Mouse (Mus musculus) limb, embryonic 12.5 days (tissue): ENCODE results near the gene Sertad4. TPM values are rescaled to one million over a fixed set of nuclear protein-coding genes. Genes with fewer than 3 reads are reported as not detected.

Experiments used
- ATAC-seq: fragments of 200-750 bp; cut with Nextera tagmentation; 2 replicates; pipeline ENCODE4 v1.8.0; 2017; ENCODE audit warnings: low read depth, moderate TSS enrichment; ENCODE audit not compliant: insufficient number of reproducible peaks, insufficient read depth, low FRiP score, low TSS enrichment
- H3K27ac ChIP-seq: fragments of 300-500 bp; sonication (generic); 2 replicates; pipeline ENCODE4 v1.5.1; 2016; ENCODE audit warnings: mild to moderate bottlenecking, moderate library complexity
- H3K27me3 ChIP-seq: fragments of 300-500 bp; sonication (generic); 2 replicates; pipeline ENCODE4 v1.6.1; 2016; ENCODE audit warnings: mild to moderate bottlenecking, moderate library complexity
- H3K36me3 ChIP-seq: fragments of 300-500 bp; sonication (generic); 2 replicates; pipeline ENCODE4 v1.6.1; 2016; ENCODE audit warnings: mild to moderate bottlenecking, moderate library complexity
- H3K4me1 ChIP-seq: fragments of 300-500 bp; sonication (generic); replicated peaks from 2 replicates; pipeline ENCODE4 v1.6.1; 2016
- H3K4me2 ChIP-seq: fragments of 300-500 bp; sonication (generic); 2 replicates; pipeline ENCODE4 v1.6.1; 2016; ENCODE audit warnings: mild to moderate bottlenecking, moderate library complexity
- H3K4me3 ChIP-seq: fragments of 300-500 bp; sonication (generic); replicated peaks from 2 replicates; pipeline ENCODE4 v1.5.1; 2016; ENCODE audit warnings: mild to moderate bottlenecking
- H3K9ac ChIP-seq: fragments of 300-500 bp; sonication (generic); replicated peaks from 2 replicates; pipeline ENCODE4 v1.6.1; 2016; ENCODE audit warnings: mild to moderate bottlenecking, moderate library complexity
- H3K9me3 ChIP-seq: fragments of 300-500 bp; sonication (generic); 2 replicates; pipeline ENCODE4 v1.6.1; 2016; ENCODE audit warnings: mild to moderate bottlenecking, moderate library complexity
- whole genome bisulfite sequencing: fragments of 180-500 bp; shearing (Covaris S2); methylation state at CpG from one replicate; pipeline ENCODE4 v1.1.7; 2016; 5-methylcytosine and 5-hydroxymethylcytosine counted together
- polyA plus RNA-seq: library from polyadenylated mRNA; unstranded; fragments of >200 nt; fragmentation: Nextera tagmentation; extraction: Ambion mirVana; gene quantifications from 2 replicates; pipeline ENCODE4 v1.2.1, GENCODE M21; 2016

Sertad4 gene
- polyA plus RNA-seq, result 80.4 and 85.1 TPM in 2 replicates

DNA sequence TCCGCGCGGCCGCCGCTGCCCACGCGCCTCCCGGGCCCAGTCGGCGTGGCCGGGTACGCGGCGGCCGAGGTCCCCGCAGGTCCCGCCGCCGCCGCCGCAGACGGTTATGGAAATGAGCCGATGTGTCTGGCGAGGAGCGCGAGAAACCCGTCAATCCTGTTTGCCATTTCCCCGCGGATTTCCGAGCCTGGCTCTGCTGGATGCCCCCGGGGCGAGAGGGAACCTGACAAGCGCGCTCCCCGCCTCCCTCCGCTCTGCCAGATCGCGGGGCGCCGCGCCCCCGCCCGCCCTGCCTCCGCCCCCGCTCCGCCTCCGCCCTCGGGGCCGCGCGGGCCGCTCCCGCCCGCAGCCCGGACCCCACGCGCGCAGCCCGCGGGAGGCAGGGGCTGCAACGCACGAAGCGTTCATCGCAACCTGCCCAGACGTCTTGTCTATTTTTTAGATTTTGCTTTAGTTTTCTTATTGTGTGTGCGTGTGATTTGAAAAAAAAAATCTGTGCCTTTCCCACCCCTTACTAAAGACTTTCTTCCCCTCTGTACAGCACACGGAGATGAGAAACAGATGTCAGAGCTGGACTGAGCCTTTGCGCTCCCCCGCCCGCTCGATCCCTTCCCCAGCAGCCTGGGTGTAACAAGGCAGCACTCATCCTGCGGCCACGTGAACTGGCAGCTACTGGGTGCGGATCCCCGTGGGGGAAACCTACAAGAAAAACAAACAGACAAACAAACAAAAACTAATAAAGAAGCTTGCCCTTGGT is at the start of gene Sertad4:
Gene Sertad4 (minus strand): TSS at position 283 of the 757 bp plus-strand sequence.
- peak within 1 kb of the TSS; percentile 99 for H3K9ac ChIP-seq
- H3K36me3 ChIP-seq, result peaks cover 4% of the 10 kb centered on the region
- H3K4me2 ChIP-seq, result peak within 1 kb of the TSS; percentile 85
- peak within 1 kb of the TSS; percentile 99 for H3K27ac ChIP-seq
- peaks cover 64% of the 10 kb centered on the region for H3K4me1 ChIP-seq
- H3K9me3 ChIP-seq, result no peaks in the 10 kb centered on the region
- ATAC-seq, result peak; percentile 82
- H3K27me3 ChIP-seq, result no peaks in the 10 kb centered on the region
- peak within 1 kb of the TSS; percentile 98 for H3K4me3 ChIP-seq
- 1% methylated on average over 66 of the region's 75 CpGs for WGBS

DNA sequence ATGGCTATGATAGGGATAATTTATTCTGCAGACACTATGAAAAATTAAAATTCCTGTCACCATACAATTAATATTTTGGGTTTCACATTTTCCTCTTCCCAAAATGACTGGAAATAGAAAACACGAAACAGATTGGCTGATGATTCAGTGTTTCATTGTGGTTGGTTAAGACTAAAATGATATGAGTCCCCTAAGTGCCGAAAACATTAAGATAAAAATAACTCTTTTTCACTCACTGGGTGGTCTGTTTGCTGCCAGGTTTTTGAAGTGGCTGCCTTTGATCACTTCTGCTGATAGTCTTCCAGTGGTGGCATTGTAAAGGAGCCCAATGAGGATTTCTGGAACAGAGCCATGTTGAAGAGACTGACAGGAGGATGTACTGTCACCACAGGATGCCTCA is 46.0 kb upstream of the Sertad4 start:
- 49% methylated on average over 2 of the region's 2 CpGs for WGBS
- no peak overlapping the region for H3K27ac ChIP-seq
- no peak overlapping the region for H3K4me2 ChIP-seq
- H3K9me3 ChIP-seq, result no peaks in the 10 kb centered on the region
- ATAC-seq, result no peak
- H3K4me3 ChIP-seq, result no peak overlapping the region
- peaks cover 16% of the 10 kb centered on the region for H3K4me1 ChIP-seq
- no peaks in the 10 kb centered on the region for H3K27me3 ChIP-seq
- no peak overlapping the region for H3K9ac ChIP-seq
- H3K36me3 ChIP-seq, result no peaks in the 10 kb centered on the region; the same call in 1 of the 2 replicates

DNA sequence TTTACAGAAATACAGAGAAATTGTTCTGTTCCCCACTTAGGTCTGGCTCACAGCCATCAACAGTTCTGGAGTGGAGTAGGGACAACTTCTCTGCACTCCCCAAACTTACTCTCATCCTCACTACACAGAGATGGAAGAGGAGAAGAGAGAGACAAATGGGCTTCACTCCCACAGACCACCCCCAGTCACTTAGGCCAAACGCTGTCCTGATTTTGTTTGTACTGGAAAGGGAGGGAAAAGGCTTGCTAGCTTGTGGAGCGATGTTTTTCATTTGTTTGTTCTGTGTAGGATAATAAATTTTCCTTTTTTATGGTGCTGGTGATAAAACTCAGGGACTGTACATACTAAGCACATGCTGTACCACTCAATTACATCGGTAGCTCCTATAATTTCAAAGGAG is 45.4 kb upstream of the Sertad4 start:
- Histone ChIP-seq H3K4me1 (peaks cover 16% of the 10 kb centered on the region), H3K36me3 (no peaks in the 10 kb centered on the region; the same call in 1 of the 2 replicates), H3K27ac (no peak overlapping the region), H3K9ac (no peak overlapping the region), H3K4me2 (no peak overlapping the region), H3K27me3 (no peaks in the 10 kb centered on the region), H3K4me3 (no peak overlapping the region), H3K9me3 (no peaks in the 10 kb centered on the region)
- 16% methylated on average over 3 of the region's 3 CpGs for WGBS
- ATAC-seq, result no peak

- H3K4me2 ChIP-seq, result no peak overlapping the region
- no peaks in the 10 kb centered on the region for H3K9me3 ChIP-seq
- no peaks in the 10 kb centered on the region; the same call in 1 of the 2 replicates for H3K36me3 ChIP-seq
- H3K4me3 ChIP-seq, result no peak overlapping the region
- H3K9ac ChIP-seq, result no peak overlapping the region
- WGBS, result 14% methylated on average over 2 of the region's 2 CpGs
- ATAC-seq, result no peak
- peaks cover 16% of the 10 kb centered on the region for H3K4me1 ChIP-seq
- H3K27me3 ChIP-seq, result no peaks in the 10 kb centered on the region
- H3K27ac ChIP-seq, result no peak overlapping the region
These were observed 43.2 kb upstream of the Sertad4 start for GRCm38 (mm10) chr1:192898742-192899141.

DNA sequence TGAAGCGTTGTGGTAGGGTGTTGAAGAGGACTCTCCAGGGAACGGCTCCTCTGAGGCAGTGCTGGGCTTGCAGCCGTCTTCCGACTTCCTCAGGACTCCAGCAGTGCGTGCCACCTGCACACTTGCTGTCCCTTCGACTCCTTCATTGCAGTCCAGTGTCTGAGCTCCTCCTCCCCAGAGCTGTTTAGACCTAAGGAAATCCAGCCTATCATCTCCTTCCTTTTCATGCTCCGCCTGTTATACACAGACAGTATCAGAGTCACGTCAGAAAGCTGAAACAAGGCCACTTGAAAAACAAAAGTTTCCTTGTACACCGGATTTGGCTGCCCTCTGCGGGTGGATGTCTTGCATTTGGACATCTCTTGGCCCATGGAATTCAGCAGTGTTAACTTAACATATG is 41.7 kb upstream of the Sertad4 start:
- no peaks in the 10 kb centered on the region for H3K27me3 ChIP-seq
- H3K27ac ChIP-seq, result no peak overlapping the region
- peaks cover 16% of the 10 kb centered on the region for H3K4me1 ChIP-seq
- H3K36me3 ChIP-seq, result no peaks in the 10 kb centered on the region; the same call in 1 of the 2 replicates
- WGBS, result 69% methylated on average over 10 of the region's 10 CpGs
- H3K4me3 ChIP-seq, result no peak overlapping the region
- no peak overlapping the region for H3K4me2 ChIP-seq
- H3K9me3 ChIP-seq, result no peaks in the 10 kb centered on the region
- H3K9ac ChIP-seq, result no peak overlapping the region
- ATAC-seq, result no peak

GRCm38 (mm10) chr1:192896076-192896475 is 40.5 kb upstream of the Sertad4 start:
- peaks cover 9% of the 10 kb centered on the region for H3K4me1 ChIP-seq
- no peak overlapping the region for H3K4me2 ChIP-seq
- H3K27me3 ChIP-seq, result no peaks in the 10 kb centered on the region
- H3K36me3 ChIP-seq, result no peaks in the 10 kb centered on the region; the same call in 1 of the 2 replicates
- H3K9me3 ChIP-seq, result no peaks in the 10 kb centered on the region
- no peak overlapping the region for H3K9ac ChIP-seq
- H3K4me3 ChIP-seq, result no peak overlapping the region
- no peak for ATAC-seq
- H3K27ac ChIP-seq, result no peak overlapping the region
- WGBS, result 94% methylated on average over 3 of the region's 3 CpGs

- Histone ChIP-seq H3K4me3 (no peak overlapping the region), H3K9me3 (no peaks in the 10 kb centered on the region), H3K36me3 (no peaks in the 10 kb centered on the region), H3K27ac (no peak overlapping the region), H3K9ac (no peak overlapping the region), H3K27me3 (no peaks in the 10 kb centered on the region), H3K4me1 (no peaks in the 10 kb centered on the region), H3K4me2 (no peak overlapping the region)
- WGBS, result 74% methylated on average over 3 of the region's 3 CpGs
- no peak for ATAC-seq
These were observed 35.2 kb upstream of the Sertad4 start for GRCm38 (mm10) chr1:192890716-192891115.

- H3K9ac ChIP-seq, result no peak overlapping the region
- H3K36me3 ChIP-seq, result no peaks in the 10 kb centered on the region
- no peak overlapping the region for H3K4me2 ChIP-seq
- no peaks in the 10 kb centered on the region for H3K27me3 ChIP-seq
- WGBS, result 69% methylated on average over 2 of the region's 2 CpGs
- no peak overlapping the region for H3K4me3 ChIP-seq
- no peak for ATAC-seq
- no peaks in the 10 kb centered on the region for H3K9me3 ChIP-seq
- no peak overlapping the region for H3K27ac ChIP-seq
- 0 out of 2 replicates have a peak, but pooled peaks cover 3% of the 10 kb centered on the region for H3K4me1 ChIP-seq
These were observed 27.2 kb upstream of the Sertad4 start for GRCm38 (mm10) chr1:192882617-192883295.

DNA sequence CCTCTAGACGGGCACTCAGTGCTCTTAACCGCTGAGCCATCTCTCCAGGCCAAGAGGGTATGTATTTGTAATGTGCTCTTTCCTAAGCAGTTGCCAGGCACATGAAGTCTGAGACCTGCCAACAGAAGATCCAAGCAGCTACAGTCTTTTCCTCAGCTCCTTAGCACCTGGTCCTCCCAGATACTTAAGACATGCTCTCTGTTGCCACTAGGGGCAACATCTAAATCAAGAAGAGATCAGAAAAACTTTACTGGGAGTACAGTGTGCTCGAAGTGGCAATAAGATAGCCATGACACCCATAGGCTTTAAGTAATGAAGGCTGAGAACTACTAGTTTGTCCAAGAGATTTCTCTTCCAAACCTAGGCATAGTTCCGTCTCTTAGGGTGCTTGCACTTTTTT is 24.6 kb upstream of the Sertad4 start:
- Histone ChIP-seq H3K4me3 (no peak overlapping the region), H3K4me2 (no peak overlapping the region), H3K36me3 (no peaks in the 10 kb centered on the region), H3K9ac (no peak overlapping the region), H3K27me3 (no peaks in the 10 kb centered on the region), H3K27ac (no peak overlapping the region), H3K9me3 (no peaks in the 10 kb centered on the region), H3K4me1 (0 out of 2 replicates have a peak, but pooled peaks cover 3% of the 10 kb centered on the region)
- WGBS, result 79% methylated on average over 4 of the region's 4 CpGs
- ATAC-seq, result no peak

DNA sequence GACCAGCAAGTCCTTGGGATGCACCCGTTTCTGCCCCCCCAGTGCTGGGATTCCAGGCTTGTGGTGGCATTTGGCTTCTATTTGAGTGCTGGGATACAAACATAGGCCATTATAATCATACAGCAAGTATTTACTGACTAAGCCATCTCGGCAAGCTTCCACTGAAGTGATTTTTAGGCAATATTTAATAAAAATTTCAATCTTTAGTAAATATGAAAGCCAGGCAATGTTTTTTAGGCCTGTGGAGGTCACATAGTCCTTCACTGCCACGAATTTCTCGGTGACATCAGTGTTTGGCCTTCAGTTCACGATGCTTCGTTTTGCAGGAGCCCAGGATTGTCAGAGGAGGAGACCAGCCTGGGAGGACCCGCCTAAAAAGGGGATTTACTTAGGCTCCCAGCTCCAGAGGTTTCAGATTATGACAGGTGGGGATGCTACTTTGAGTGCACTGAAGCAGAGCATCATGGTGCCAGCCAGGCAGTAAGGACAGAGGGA is 23.6 kb upstream of the Sertad4 start:
- H3K4me2 ChIP-seq, result no peak overlapping the region
- H3K4me1 ChIP-seq, result no peaks in the 10 kb centered on the region
- no peak overlapping the region for H3K27ac ChIP-seq
- H3K4me3 ChIP-seq, result no peak overlapping the region
- no peak for ATAC-seq
- H3K36me3 ChIP-seq, result no peaks in the 10 kb centered on the region
- no peak overlapping the region for H3K9ac ChIP-seq
- 89% methylated on average over 7 of the region's 7 CpGs for WGBS
- no peaks in the 10 kb centered on the region for H3K27me3 ChIP-seq
- no peaks in the 10 kb centered on the region for H3K9me3 ChIP-seq

- Histone ChIP-seq H3K9me3 (no peaks in the 10 kb centered on the region), H3K4me2 (no peak overlapping the region), H3K27me3 (no peaks in the 10 kb centered on the region), H3K27ac (no peak overlapping the region), H3K4me1 (peaks cover 8% of the 10 kb centered on the region; the same call in 1 of the 2 replicates), H3K36me3 (no peaks in the 10 kb centered on the region), H3K4me3 (no peak overlapping the region), H3K9ac (no peak overlapping the region)
- no peak for ATAC-seq
- WGBS, result 60% methylated on average over 5 of the region's 5 CpGs
These were observed 17.3 kb upstream of the Sertad4 start for GRCm38 (mm10) chr1:192872841-192873240.
